Mouse (Mus musculus) embryonic facial prominence, embryonic 11.5 days (tissue): ENCODE measurements around the gene Bdkrb2. TPM values are rescaled to one million over a fixed set of nuclear protein-coding genes. Genes with fewer than 3 reads are reported as not detected.
A peak's percentile ranks its signal among the peaks of the same experiment; 100 is the strongest.

Experiments used
- ATAC-seq: fragments of 200-750 bp; cut with Nextera tagmentation; replicated peaks from 2 replicates; pipeline ENCODE4 v1.8.0; 2017; ENCODE audit warnings: low read depth; ENCODE audit not compliant: insufficient number of reproducible peaks, low FRiP score, low TSS enrichment
- DNase-seq: peaks from one replicate; pipeline ENCODE4 v3.0.0-alpha.2; 2015; ENCODE audit warnings: low spot score
- H3K27ac ChIP-seq: fragments of 300-500 bp; sonication (generic); replicated peaks from 2 replicates; pipeline ENCODE4 v1.5.1; 2014; ENCODE audit warnings: mild to moderate bottlenecking, low read depth, low read length, control low read depth
- H3K27me3 ChIP-seq: fragments of 300-500 bp; sonication (generic); 2 replicates; pipeline ENCODE4 v1.6.1; 2014; ENCODE audit warnings: mild to moderate bottlenecking, low read length, moderate library complexity, mixed read lengths; ENCODE audit not compliant: control insufficient read depth, insufficient read depth
- H3K36me3 ChIP-seq: fragments of 300-500 bp; sonication (generic); replicated peaks from 2 replicates; pipeline ENCODE4 v1.6.1; 2014; ENCODE audit warnings: low read depth, mild to moderate bottlenecking, low read length, moderate library complexity, mixed read lengths; ENCODE audit not compliant: control insufficient read depth, insufficient read depth
- H3K4me1 ChIP-seq: fragments of 300-500 bp; sonication (generic); 2 replicates; pipeline ENCODE4 v1.6.1; 2014; ENCODE audit warnings: low read length, mixed read lengths; ENCODE audit not compliant: control insufficient read depth, insufficient read depth
- H3K4me2 ChIP-seq: fragments of 300-500 bp; sonication (generic); 2 replicates; pipeline ENCODE4 v1.6.1; 2014; ENCODE audit warnings: low read depth, mild to moderate bottlenecking, control low read depth, low read length, moderate library complexity
- H3K4me3 ChIP-seq: fragments of 300-500 bp; sonication (generic); 2 replicates; pipeline ENCODE4 v1.5.1; 2014; ENCODE audit warnings: low read depth, low read length, control low read depth
- H3K9ac ChIP-seq: fragments of 300-500 bp; sonication (generic); replicated peaks from 2 replicates; pipeline ENCODE4 v1.6.1; 2014; ENCODE audit warnings: mild to moderate bottlenecking, control low read depth, low read length
- H3K9me3 ChIP-seq: fragments of 300-500 bp; sonication (generic); replicated peaks from 2 replicates; pipeline ENCODE4 v1.6.1; 2016; ENCODE audit warnings: mild to moderate bottlenecking, low read length, inconsistent platforms, mixed read lengths; ENCODE audit not compliant: control insufficient read depth
- WGBS: fragments of 180-500 bp; shearing (Covaris S2); extraction: QIAGEN DNeasy Blood & Tissue Kit; methylation state at CpG from one replicate; pipeline ENCODE4 v1.1.7; 2014; 5-methylcytosine and 5-hydroxymethylcytosine counted together
- polyA plus RNA-seq: library from polyadenylated mRNA; unstranded; fragments of >200 nt; fragmentation: Nextera tagmentation; extraction: Ambion mirVana; gene quantifications from 2 replicates; pipeline ENCODE4 v1.2.1, GENCODE M21; 2014

The Bdkrb2 gene
- polyA plus RNA-seq, 1 experiment from 2014 or later = 0.17 TPM

DNA sequence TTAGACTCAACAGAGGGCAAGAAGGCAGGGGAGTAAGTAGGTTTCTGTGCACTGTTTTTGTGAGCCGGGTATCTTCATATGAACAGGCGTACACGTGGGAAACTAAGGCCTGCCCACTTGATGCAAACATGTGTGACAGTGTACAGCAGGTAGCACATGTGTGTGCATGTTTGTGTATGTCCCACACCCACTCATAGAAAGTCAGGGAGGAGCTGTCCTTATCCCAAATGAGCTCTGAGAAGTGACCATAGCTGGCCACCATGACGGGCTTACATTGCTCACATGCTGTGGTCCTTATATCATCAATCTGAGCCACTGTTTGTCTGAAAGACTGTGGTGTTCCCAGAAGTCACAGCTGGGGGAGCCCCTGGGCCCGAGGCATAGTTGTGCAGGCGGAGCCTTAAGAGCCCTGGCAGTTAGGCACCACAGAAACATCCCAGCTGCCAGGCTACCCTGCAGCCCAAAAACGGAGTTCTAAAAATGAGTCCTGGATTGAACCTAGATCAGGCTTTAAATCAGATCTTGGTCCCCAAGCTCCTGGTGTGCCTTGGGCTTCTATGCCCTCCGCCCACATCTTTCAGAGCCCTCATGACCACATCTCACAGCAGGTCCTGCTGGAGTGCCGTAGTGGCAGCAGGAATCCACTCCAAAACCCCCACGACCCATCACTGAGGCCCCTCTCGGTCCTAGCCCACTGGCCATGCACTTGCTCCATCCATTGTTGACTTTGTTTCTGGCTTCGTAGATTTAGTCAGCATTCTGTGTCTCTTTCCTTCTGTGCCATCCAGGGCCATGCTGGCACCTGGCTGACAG, 21.2 kb upstream of the Bdkrb2 start:
- ATAC-seq (no peak), DNase-seq (no peak)
- WGBS = 75% methylated on average over 12 of the region's 12 CpGs
- H3K9me3 ChIP-seq = no peaks in the 10 kb centered on the region
- no peak overlapping the region for H3K9ac ChIP-seq
- no peaks in the 10 kb centered on the region for H3K27me3 ChIP-seq
- peaks cover 2% of the 10 kb centered on the region; the same call in 1 of the 2 replicates for H3K4me1 ChIP-seq
- no peak overlapping the region for H3K27ac ChIP-seq
- H3K4me3 ChIP-seq = no peak overlapping the region
- H3K4me2 ChIP-seq = no peak overlapping the region
- no peaks in the 10 kb centered on the region for H3K36me3 ChIP-seq

DNA sequence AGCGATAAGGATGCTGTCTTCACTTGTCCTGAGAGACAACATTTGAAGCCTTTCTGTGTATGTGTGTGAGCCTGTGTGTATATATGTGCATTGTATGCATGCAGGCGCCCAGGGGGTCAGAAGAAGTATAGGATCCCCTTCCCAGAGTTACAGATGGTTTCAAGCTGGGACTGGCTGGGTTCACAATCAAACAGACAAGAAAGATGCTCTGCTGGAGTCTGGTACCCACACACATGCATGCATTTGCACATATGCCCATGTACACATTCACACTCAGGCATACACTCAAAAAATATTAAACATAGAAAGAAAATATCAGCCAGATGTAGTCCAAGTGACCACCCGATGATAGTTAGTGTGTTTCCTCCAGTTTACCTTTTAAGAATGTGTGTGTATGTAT, 20.5 kb upstream of the Bdkrb2 start:
- H3K4me3 ChIP-seq = no peak overlapping the region
- H3K36me3 ChIP-seq = no peaks in the 10 kb centered on the region
- H3K9ac ChIP-seq = no peak overlapping the region
- ATAC-seq (no peak), DNase-seq (no peak)
- no peak overlapping the region for H3K4me2 ChIP-seq
- H3K27me3 ChIP-seq = no peaks in the 10 kb centered on the region
- WGBS = 83% methylated on average over 3 of the region's 3 CpGs
- H3K27ac ChIP-seq = no peak overlapping the region
- H3K4me1 ChIP-seq = peaks cover 2% of the 10 kb centered on the region; the same call in 1 of the 2 replicates
- H3K9me3 ChIP-seq = no peaks in the 10 kb centered on the region

DNA sequence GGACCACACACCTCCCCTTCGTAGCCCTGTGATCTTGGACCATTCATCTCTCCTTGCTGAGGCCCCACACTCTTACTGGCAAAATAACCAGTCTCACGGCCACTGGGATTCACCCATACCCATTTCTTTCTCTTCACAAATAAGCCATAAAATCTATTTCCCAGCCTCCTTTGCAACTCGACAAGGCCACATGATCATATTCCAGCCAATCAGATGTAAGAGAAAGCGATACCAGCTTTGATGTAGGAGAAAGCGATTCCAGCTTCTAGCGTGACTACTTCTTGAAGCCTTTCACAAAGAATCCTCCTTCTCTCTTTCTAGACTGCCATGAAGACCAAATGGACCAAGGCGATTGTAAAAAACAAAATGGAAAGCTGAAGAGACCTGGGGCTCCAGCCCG, 19.9 kb upstream of the Bdkrb2 start:
- Histone ChIP-seq H3K4me2 (no peak overlapping the region), H3K36me3 (no peaks in the 10 kb centered on the region), H3K27ac (no peak overlapping the region), H3K9ac (no peak overlapping the region), H3K4me1 (peaks cover 2% of the 10 kb centered on the region; the same call in 1 of the 2 replicates), H3K9me3 (no peaks in the 10 kb centered on the region), H3K27me3 (no peaks in the 10 kb centered on the region), H3K4me3 (no peak overlapping the region)
- ATAC-seq (no peak), DNase-seq (no peak)
- 81% methylated on average over 8 of the region's 8 CpGs for WGBS

DNA sequence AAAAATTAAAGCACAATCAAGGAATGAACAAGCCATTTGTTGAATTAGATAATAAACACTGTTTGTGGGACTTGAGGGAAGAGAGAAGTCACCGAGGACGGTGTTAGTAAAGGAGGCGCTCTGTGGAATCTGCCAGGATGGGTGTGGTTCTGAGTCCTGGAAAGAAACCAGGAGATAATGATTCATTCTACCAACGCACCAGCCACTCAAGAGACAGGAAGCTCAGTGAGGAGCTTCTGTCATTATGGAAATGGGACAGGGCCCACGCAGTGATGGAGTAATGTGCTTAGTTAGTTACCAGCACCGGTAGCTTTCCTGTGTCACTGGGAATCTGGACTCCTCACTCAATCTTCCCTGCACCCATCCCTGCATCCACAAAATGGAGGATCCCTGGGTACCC, 19.3 kb upstream of the Bdkrb2 start:
- 85% methylated on average over 6 of the region's 6 CpGs for WGBS
- no peak for ATAC-seq
- peaks cover 2% of the 10 kb centered on the region; the same call in 1 of the 2 replicates for H3K4me1 ChIP-seq
- DNase-seq = no peak
- no peak overlapping the region for H3K27ac ChIP-seq
- no peaks in the 10 kb centered on the region for H3K27me3 ChIP-seq
- no peaks in the 10 kb centered on the region for H3K9me3 ChIP-seq
- no peak overlapping the region for H3K9ac ChIP-seq
- no peak overlapping the region for H3K4me3 ChIP-seq
- no peaks in the 10 kb centered on the region for H3K36me3 ChIP-seq
- H3K4me2 ChIP-seq = no peak overlapping the region

DNA sequence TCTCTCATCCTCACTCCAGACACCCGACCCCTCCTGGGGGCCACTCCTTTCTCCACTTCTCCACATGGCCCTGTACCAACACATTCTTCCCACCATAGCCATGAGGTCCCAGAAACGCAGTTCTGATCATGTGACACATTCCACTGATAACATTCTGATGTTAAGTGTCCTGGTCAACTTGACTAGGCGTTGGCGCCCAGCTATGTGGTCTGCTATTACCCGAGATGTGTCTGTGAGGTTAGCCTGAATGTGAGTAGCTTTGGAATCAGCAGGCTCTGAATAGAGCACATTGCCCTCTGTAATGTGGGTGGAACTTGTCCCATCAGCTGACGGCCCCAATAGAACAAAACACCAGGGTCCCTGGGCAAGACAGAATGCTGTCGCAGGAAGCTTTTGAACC, 18.2 kb upstream of the Bdkrb2 start:
- Histone ChIP-seq H3K4me1 (peaks cover 2% of the 10 kb centered on the region; the same call in 1 of the 2 replicates), H3K9ac (no peak overlapping the region), H3K27ac (no peak overlapping the region), H3K9me3 (no peaks in the 10 kb centered on the region), H3K4me2 (no peak overlapping the region), H3K4me3 (no peak overlapping the region), H3K36me3 (no peaks in the 10 kb centered on the region), H3K27me3 (no peaks in the 10 kb centered on the region)
- no peak for ATAC-seq
- 86% methylated on average over 7 of the region's 7 CpGs for WGBS
- DNase-seq = no peak

DNA sequence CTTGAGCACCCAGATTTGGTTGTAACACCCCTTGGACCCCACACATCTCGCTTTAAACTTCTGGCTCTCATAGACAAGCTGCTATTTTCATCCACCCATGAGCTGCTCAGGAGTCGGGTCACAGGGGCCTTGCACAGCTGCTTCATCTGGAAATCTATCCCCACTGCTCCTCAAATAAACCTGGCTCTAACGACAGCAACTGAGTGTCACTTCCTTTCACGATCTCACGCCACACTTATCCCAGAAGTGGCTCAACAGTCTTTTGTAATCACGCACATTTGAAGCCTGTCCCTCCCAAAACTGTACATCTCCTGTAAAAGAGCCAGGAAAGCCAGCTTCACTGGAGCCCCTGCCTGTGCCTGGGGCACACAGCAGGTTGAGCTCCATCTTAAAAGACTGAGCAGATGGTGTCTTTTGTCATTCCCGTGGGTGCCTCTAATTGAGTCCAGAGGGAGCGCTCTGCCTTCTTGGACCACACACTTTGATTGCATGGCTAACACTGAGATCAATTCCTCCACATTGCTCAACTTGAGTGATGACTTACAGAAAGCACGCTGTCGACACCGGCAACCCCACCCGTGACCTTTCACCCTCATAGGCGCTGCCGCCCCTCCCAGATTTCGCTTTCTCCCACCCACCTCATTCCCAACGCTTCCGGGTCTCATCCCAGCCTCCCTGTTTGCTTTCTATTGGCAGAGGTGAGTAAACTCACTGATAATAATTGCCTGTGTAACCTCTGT, 17.2 kb upstream of the Bdkrb2 start:
- no peak overlapping the region for H3K4me2 ChIP-seq
- 0 out of 2 replicates have a peak, but pooled peaks have one; percentile 18 for ATAC-seq
- no peaks in the 10 kb centered on the region for H3K36me3 ChIP-seq
- peak; percentile 41 for DNase-seq
- no peaks in the 10 kb centered on the region for H3K9me3 ChIP-seq
- WGBS = 33% methylated on average over 17 of the region's 17 CpGs
- no peak overlapping the region for H3K4me3 ChIP-seq
- H3K9ac ChIP-seq = no peak overlapping the region
- peaks cover 2% of the 10 kb centered on the region; the same call in 1 of the 2 replicates for H3K4me1 ChIP-seq
- H3K27me3 ChIP-seq = no peaks in the 10 kb centered on the region
- no peak overlapping the region for H3K27ac ChIP-seq

DNA sequence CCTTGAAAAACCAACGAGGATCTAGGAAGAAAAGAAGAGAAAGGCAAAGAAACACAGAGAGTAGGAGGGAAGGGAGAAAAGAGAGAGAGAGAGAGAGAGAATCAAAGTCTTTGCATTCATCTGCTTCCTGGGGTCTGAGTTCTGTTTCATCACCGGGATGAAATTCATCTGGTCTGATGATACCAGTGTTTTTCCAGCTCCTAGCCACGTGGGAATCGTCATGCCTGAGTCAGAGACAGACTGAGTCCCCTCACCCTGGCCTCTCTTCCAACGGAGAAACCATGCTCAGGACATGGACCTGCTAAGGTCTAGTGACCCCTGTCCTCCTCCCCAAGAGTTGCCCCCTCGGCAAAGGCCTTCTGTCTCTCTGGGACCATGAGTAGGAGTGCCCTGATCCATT, 16.5 kb upstream of the Bdkrb2 start:
- Histone ChIP-seq H3K27me3 (no peaks in the 10 kb centered on the region), H3K36me3 (no peaks in the 10 kb centered on the region), H3K9me3 (no peaks in the 10 kb centered on the region), H3K27ac (no peak overlapping the region), H3K4me2 (no peak overlapping the region), H3K9ac (no peak overlapping the region), H3K4me1 (peaks cover 2% of the 10 kb centered on the region; the same call in 1 of the 2 replicates), H3K4me3 (no peak overlapping the region)
- ATAC-seq (no peak), DNase-seq (no peak)
- WGBS = 65% methylated on average over 6 of the region's 6 CpGs

DNA sequence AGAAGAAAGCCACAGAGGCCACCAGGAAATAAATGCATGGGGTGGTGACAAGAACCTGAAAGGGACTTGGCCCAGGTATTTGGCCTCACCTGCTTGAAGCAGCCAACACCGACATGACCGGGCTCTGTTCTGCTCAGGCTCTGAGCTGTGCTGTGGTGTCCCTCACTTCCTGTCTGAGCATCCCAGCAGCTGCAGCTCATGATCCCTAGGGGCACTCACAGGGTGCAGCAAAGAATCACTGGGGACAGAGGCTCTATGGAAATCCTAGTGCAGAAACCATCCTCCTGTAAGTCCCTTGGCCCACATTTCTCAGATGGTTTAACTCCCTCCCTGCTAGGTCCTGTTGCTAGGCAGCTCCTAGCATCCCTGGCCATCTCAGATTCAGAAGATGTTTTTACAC, 15.9 kb upstream of the Bdkrb2 start:
- ATAC-seq (no peak), DNase-seq (no peak)
- Histone ChIP-seq H3K27ac (no peak overlapping the region), H3K4me3 (no peak overlapping the region), H3K4me1 (peaks cover 2% of the 10 kb centered on the region; the same call in 1 of the 2 replicates), H3K9ac (no peak overlapping the region), H3K36me3 (no peaks in the 10 kb centered on the region), H3K27me3 (no peaks in the 10 kb centered on the region), H3K4me2 (no peak overlapping the region), H3K9me3 (no peaks in the 10 kb centered on the region)
- 76% methylated on average over 2 of the region's 2 CpGs for WGBS
